Mouse (Mus musculus): ENCODE results near the gene Celf2.
"Not testable (repeated sequence)": the region's sequence is repeated elsewhere in the genome, so short reads cannot be mapped to it uniquely, and the experiment has no call there.

Celf2 gene

GRCm38 (mm10) chr2:6575316-6575715, 934.0 kb downstream of the Celf2 start:
- DNase-seq: not testable (repeated sequence)

- no peak for DNase-seq
Measured at GRCm38 (mm10) chr2:6573640-6574039, 935.7 kb downstream of the Celf2 start.

- DNase-seq: no peak
Measured at GRCm38 (mm10) chr2:6572976-6573375, 936.4 kb downstream of the Celf2 start.

- DNase-seq: no peak
Measured at GRCm38 (mm10) chr2:6569040-6569542, 940.3 kb downstream of the Celf2 start.

DNA sequence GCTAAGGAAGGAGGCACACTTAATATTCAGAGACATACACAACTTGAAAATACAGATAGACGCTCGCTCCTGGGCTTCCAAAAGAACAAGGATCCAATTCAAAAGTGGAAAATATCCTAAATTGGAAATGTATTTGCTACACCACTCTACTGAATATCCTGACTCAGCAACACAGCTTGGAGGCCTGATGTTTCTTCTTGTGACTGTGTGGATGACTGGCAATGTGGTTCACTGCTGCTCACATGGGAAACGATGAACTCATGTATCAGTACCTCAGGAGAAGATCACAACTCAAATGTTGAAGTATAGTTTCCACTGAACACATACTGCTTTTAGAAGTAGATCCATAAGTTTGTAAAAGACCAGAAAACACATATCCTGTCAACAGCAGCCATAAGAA, 944.2 kb downstream of the Celf2 start:
- no peak for DNase-seq

DNA sequence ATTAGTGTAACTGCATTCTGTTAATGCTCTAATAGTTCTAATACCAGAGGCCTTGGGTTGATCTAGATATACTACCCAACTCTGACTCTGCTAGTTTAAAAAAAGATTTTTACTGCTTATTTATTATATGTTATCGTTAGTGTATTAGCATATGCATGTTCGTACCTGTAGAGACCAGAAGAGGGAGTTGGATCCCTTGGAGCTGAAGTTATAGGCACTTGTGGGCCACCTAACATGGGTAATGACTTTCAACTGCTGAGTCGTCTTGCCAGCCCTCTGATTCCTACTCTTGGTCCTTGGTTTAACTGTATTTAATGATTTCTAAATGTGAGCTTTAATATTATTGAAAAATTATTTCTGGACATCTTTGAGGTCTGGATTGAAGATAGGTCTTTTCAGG, 948.0 kb downstream of the Celf2 start:
- DNase-seq: no peak

DNA sequence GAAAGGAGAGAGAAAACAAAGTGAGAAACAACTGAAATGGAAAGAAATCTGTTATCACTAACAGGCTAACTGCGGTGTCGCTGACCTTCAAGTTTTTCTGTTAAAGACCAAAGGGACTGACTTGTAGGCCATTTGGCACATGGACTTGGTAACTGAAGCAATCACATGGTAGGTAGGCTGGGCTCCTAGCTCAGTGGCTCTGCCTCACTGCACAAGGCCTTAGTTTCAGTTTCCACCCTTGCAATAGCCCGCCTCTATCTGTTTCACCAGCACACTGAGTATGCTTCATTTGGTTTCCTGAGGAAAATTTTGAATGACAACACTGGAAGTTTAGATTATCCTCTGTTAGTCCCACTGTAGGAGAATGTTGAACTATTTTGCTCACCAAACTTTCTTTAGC, 948.6 kb downstream of the Celf2 start:
- no peak for DNase-seq

DNA sequence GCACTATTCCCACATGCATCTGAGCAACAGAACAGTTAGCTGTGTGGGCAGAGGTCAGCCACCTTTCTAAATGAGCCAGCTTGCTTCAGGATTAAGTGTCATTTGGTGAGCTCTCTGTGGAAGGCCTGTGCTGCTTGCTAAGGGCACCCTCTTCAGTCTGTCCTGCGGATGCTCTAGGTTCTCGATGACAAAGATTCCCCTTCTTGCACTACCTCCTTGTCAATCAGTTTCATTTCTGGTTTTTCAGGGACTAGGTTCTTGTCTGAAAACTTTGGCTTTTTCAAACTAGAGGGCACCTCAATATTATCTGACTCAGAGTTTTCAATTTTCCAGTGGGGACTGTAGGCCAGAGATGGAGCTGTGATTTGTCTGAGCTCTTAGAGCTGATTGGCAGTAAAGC, 949.8 kb downstream of the Celf2 start:
- no peak for DNase-seq

DNA sequence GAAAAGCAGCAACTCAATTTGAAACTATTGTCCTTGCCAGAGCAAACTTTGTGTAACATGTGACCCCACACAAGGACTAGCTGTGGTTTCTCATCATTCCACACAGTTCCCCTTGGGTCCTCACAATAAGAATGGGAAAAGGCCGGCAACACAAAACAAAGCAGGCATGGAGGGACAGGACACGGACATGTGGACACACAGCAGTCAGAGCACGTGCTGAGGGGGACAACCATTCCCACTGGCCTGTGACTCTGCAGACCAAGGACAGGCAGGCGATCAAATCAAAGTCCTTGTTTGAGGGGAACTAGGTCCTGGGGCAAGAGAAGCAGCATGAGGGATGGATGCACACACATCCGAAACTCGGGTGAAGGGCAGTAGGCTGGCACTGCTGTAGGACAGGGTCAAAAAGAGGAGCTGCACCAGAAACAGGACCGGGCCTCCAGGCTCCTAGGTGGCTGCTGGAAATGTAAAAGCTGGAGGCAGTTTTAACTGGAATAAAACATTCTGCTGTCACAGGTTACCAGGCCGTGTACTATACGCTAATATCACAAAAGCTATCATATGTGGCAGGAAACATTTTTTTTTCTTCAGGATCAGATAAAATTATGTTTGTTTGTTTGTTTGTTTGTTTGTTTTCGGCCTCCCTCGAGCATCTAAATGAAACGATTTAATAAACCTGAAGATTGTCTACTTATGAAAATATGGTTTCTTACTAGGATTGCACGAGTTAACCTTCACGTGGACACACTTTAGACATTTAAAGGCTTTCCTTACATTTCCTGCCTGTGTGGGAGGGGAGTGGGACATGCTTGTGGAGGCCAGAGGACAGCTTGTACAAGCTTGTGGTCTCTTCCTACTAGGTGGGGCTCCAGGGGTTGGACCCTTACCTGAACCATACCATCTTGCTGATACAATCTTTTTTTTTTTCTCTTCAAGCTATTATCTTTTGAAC, 950.8 kb downstream of the Celf2 start:
- no peak for DNase-seq

DNA sequence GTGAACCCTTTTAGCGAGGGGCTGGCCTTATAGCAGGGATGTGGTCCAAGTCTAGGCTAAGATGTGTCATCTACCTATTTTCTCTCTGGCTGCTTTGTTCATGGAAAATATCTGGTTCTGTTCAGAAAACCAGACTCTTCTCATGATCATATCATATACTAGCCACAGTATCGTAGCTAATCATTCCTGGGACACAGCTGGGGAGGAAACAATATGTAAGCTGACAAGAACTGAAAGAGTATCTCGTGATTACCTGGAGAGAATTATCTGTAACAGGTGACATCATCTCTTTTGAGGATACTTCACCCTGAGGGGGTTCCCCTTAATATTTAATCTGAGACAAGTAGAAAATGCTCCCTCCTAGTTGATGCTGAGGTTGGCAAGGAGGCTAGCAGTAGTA, 951.6 kb downstream of the Celf2 start:
- DNase-seq: no peak

- DNase-seq: no peak
Measured at GRCm38 (mm10) chr2:6556913-6557312, 952.5 kb downstream of the Celf2 start.

GRCm38 (mm10) chr2:6553656-6554055, 955.7 kb downstream of the Celf2 start:
- no peak for DNase-seq

DNA sequence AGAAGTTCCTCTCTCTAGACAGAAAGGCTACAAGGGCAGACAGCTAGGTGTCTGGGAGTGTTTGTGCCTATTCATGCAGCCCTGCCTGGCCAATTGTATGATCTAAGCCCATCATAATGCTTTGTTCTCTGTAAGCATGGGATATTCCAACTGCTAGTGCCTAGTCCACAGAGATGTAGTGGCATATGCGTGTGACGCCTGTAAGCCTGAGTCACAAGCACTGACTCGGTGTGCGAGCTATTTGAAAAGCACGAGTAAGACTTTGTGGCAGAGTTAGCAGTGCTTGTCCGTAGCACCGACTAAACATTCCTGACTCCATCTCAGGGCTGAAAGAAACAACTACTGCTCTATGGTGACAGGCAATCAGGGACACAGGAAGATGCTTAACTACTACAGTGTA, 960.1 kb downstream of the Celf2 start:
- DNase-seq: peak; percentile 24

DNA sequence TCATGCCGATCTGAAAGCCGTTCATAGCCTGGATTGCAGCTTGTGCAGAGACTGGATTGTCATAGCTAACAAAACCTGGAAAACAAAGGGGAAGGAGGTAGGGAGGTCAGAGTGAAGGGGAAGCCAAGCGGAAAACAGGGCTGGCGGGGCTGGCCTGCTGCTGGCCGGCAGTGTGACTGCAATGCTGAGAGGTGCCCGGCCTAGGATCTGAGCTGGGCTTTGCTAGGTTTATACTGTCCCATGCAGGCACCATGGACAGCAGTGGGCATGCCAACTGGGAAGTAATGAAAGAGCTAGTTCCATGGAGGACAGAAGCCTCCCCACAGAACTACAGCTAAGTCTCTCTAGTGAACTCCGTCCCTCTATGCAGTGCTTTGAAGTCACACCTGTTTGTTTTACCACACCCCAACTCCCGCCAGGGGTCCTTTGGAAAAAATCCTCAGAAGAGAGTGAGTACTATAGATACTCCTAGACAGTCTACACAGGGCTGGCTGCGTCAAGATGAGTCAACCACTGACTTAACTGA, 962.2 kb downstream of the Celf2 start:
- no peak for DNase-seq

- DNase-seq: no peak
Measured at GRCm38 (mm10) chr2:6546462-6547138, 962.8 kb downstream of the Celf2 start.

DNA sequence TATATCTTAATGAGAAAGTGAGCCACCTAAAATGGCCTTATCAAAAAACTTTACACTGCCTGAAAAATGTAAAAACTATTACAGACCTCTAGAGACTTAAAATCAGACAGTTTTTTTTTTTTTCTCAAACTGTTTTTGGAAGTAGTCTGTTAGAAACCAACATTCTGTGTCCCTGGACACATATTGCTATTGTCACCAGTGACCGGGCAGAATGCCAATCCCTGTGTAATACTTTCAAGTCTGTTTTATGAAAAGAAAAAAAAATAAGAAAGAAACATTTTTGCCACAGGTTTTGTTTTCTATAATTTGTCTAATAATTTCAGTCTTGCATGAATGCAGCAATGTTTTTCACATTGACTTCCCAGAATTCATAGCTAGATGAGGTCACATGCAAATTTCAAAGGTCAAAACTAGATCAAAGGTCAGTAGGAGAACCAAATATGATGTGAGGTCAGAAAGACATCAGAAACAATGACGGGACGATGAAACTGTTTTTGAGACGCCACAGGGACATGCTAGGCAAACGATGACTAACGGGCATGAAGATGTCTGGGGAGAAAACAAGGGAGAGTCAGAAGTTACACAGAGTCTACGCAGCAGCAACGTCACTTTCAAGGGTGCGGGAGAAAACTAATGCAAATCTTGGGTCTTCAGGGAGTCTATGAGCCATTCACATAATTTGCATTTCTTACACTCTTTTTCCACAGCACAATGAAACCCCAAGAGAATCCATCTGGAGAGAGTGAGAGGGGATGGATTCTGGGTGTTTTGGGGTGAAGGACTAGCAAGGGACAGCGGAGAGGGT, 964.0 kb downstream of the Celf2 start:
- peak; percentile 47 for DNase-seq

- no peak for DNase-seq
Measured at GRCm38 (mm10) chr2:6543650-6544049, 965.7 kb downstream of the Celf2 start.

GRCm38 (mm10) chr2:6542556-6543180, 966.7 kb downstream of the Celf2 start:
- no peak for DNase-seq

GRCm38 (mm10) chr2:6540825-6541224, 968.5 kb downstream of the Celf2 start:
- no peak for DNase-seq

GRCm38 (mm10) chr2:6540092-6540491, 969.3 kb downstream of the Celf2 start:
- DNase-seq: peak; percentile 65

DNA sequence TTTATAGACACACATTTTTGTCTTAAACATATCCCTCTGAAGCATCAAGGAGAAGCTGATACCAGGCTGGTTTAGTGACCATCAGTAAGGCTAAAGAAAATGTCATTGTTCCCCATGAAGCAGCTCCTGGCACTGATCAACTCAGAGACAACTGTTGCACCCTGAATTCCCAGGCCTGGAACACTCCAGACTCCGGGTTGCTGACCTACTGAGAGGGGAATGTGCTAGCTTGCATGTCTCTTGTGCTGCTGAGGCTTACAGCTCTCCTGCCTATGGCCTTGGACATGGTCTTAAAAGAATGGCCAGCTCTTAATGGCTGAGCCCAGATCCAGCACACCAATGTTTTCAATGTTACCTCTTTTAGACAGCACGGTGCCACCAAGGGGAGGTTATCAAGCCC, 970.9 kb downstream of the Celf2 start:
- no peak for DNase-seq

- DNase-seq: no peak
Measured at GRCm38 (mm10) chr2:6538031-6538430, 971.3 kb downstream of the Celf2 start.

Measured in lung, postnatal 10 days (tissue).